Mouse (Mus musculus) limb, embryonic 14.5 days (tissue): ENCODE measurements at regions not wholly inside any gene's neighbourhood (a gene's known extent, or its start where the extent isn't known, plus 50 kb on each side); places are given as distances from the start of the nearest gene placed in this dataset.

Source experiments
- ATAC-seq: fragments of 200-750 bp; cut with Nextera tagmentation; 2 replicates; pipeline ENCODE4 v1.8.0; 2017; ENCODE audit warnings: low read depth, moderate number of reproducible peaks, moderate TSS enrichment; ENCODE audit not compliant: low FRiP score
- DNase-seq: peaks from one replicate; pipeline ENCODE4 v3.0.0-alpha.2; 2015; ENCODE audit warnings: low spot score
- H3K27ac ChIP-seq: fragments of 300-500 bp; sonication (generic); replicated peaks from 2 replicates; pipeline ENCODE4 v1.5.1; 2014; ENCODE audit warnings: low read depth, mild to moderate bottlenecking, low read length, moderate library complexity, mixed read lengths
- H3K27me3 ChIP-seq: fragments of 300-500 bp; sonication (generic); 2 replicates; pipeline ENCODE4 v1.6.1; 2014; ENCODE audit warnings: low read length, mixed read lengths; ENCODE audit not compliant: control insufficient read depth, insufficient read depth
- H3K36me3 ChIP-seq: fragments of 300-500 bp; sonication (generic); 2 replicates; pipeline ENCODE4 v1.6.1; 2014; ENCODE audit warnings: mild to moderate bottlenecking, low read length, moderate library complexity, mixed read lengths; ENCODE audit not compliant: control insufficient read depth, insufficient read depth
- H3K4me1 ChIP-seq: fragments of 300-500 bp; sonication (generic); 2 replicates; pipeline ENCODE4 v1.6.1; 2014; ENCODE audit warnings: antibody characterized with exemption, low read length, mixed read lengths; ENCODE audit not compliant: control insufficient read depth, insufficient read depth
- H3K4me2 ChIP-seq: fragments of 300-500 bp; sonication (generic); replicated peaks from 2 replicates; pipeline ENCODE4 v1.6.1; 2014; ENCODE audit warnings: low read depth, mild to moderate bottlenecking, low read length, moderate library complexity; ENCODE audit not compliant: severe bottlenecking
- H3K4me3 ChIP-seq: fragments of 300-500 bp; sonication (generic); replicated peaks from 2 replicates; pipeline ENCODE4 v1.5.1; 2014; ENCODE audit warnings: low read length
- H3K9ac ChIP-seq: fragments of 300-500 bp; sonication (generic); 2 replicates; pipeline ENCODE4 v1.6.1; 2014; ENCODE audit warnings: mild to moderate bottlenecking, low read depth, low read length, moderate library complexity; ENCODE audit not compliant: severe bottlenecking
- H3K9me3 ChIP-seq: fragments of 300-500 bp; sonication (generic); 2 replicates; pipeline ENCODE4 v1.6.1; 2016; ENCODE audit warnings: low read length; ENCODE audit not compliant: control insufficient read depth
- POLR2A ChIP-seq: fragments of 200-500 bp; IDR thresholded peaks from 2 replicates; pipeline ENCODE4 v1.8.0; 2012; ENCODE audit warnings: inconsistent platforms, mild to moderate bottlenecking, moderate library complexity, borderline replicate concordance; ENCODE audit not compliant: insufficient read depth, insufficient read length; ENCODE audit errors: extremely low read depth
- WGBS: fragments of 180-500 bp; shearing (Covaris S2); extraction: QIAGEN DNeasy Blood & Tissue Kit; methylation state at CpG from one replicate; pipeline ENCODE4 v1.1.7; 2014; 5-methylcytosine and 5-hydroxymethylcytosine counted together

- Histone ChIP-seq H3K4me2 (no peak overlapping the region), H3K27ac (no peak overlapping the region), H3K27me3 (no peaks in the 10 kb centered on the region), H3K36me3 (no peaks in the 10 kb centered on the region), H3K4me3 (no peak overlapping the region), H3K9ac (no peak overlapping the region), H3K9me3 (no peaks in the 10 kb centered on the region), H3K4me1 (no peaks in the 10 kb centered on the region)
- 87% methylated on average over 2 of the region's 2 CpGs for WGBS
- TF ChIP-seq POLR2A, result no peak
- no peak for ATAC-seq
- DNase-seq, result no peak
Measured at GRCm38 (mm10) chr12:74595208-74595607, 279.0 kb upstream of the Gm11042 start.

GRCm38 (mm10) chr12:74554599-74554998 lies 238.4 kb upstream of the Gm11042 start:
- H3K9me3 ChIP-seq, result no peaks in the 10 kb centered on the region
- ATAC-seq, result no peak
- 81% methylated on average over 2 of the region's 2 CpGs for WGBS

GRCm38 (mm10) chr12:74544172-74544571 lies 228.0 kb upstream of the Gm11042 start:
- Histone ChIP-seq H3K4me3 (no peak overlapping the region), H3K9ac (no peak overlapping the region), H3K9me3 (no peaks in the 10 kb centered on the region), H3K27me3 (no peaks in the 10 kb centered on the region), H3K27ac (no peak overlapping the region), H3K36me3 (no peaks in the 10 kb centered on the region), H3K4me1 (no peaks in the 10 kb centered on the region), H3K4me2 (no peak overlapping the region)
- DNase-seq, result no peak
- 86% methylated on average over 2 of the region's 2 CpGs for WGBS
- ATAC-seq, result no peak
- no peak for TF ChIP-seq POLR2A

More at GRCm38 (mm10) chr12:74554599-74554998, 238.4 kb upstream of the Gm11042 start:
- no peak overlapping the region for H3K4me2 ChIP-seq
- no peak overlapping the region for H3K27ac ChIP-seq
- TF ChIP-seq POLR2A, result no peak
- no peak overlapping the region for H3K4me3 ChIP-seq
- DNase-seq, result no peak
- H3K36me3 ChIP-seq, result no peaks in the 10 kb centered on the region
- no peaks in the 10 kb centered on the region for H3K27me3 ChIP-seq
- no peaks in the 10 kb centered on the region for H3K4me1 ChIP-seq
- H3K9ac ChIP-seq, result no peak overlapping the region

GRCm38 (mm10) chr12:74534882-74535281 lies 218.7 kb upstream of the Gm11042 start:
- H3K4me2 ChIP-seq, result no peak overlapping the region
- no peak overlapping the region for H3K9ac ChIP-seq
- no peaks in the 10 kb centered on the region for H3K27me3 ChIP-seq
- no peak overlapping the region for H3K4me3 ChIP-seq
- DNase-seq (no peak), ATAC-seq (no peak)
- WGBS, result 82% methylated on average over 2 of the region's 2 CpGs
- H3K4me1 ChIP-seq, result no peaks in the 10 kb centered on the region
- TF ChIP-seq POLR2A, result no peak
- no peaks in the 10 kb centered on the region for H3K36me3 ChIP-seq
- no peak overlapping the region for H3K27ac ChIP-seq
- H3K9me3 ChIP-seq, result no peaks in the 10 kb centered on the region

GRCm38 (mm10) chr12:74528983-74529566 lies 212.9 kb upstream of the Gm11042 start:
- DNase-seq (no peak), ATAC-seq (no peak)
- 82% methylated on average over 5 of the region's 5 CpGs for WGBS
- no peak overlapping the region for H3K4me3 ChIP-seq
- no peaks in the 10 kb centered on the region for H3K36me3 ChIP-seq
- no peaks in the 10 kb centered on the region for H3K9me3 ChIP-seq
- H3K27ac ChIP-seq, result no peak overlapping the region
- H3K4me2 ChIP-seq, result no peak overlapping the region
- no peaks in the 10 kb centered on the region for H3K4me1 ChIP-seq
- H3K27me3 ChIP-seq, result no peaks in the 10 kb centered on the region
- no peak overlapping the region for H3K9ac ChIP-seq
- no peak for TF ChIP-seq POLR2A
